Comparison of ENCODE assay signal across 10 mouse cellular contexts in the genomic region with DNA sequence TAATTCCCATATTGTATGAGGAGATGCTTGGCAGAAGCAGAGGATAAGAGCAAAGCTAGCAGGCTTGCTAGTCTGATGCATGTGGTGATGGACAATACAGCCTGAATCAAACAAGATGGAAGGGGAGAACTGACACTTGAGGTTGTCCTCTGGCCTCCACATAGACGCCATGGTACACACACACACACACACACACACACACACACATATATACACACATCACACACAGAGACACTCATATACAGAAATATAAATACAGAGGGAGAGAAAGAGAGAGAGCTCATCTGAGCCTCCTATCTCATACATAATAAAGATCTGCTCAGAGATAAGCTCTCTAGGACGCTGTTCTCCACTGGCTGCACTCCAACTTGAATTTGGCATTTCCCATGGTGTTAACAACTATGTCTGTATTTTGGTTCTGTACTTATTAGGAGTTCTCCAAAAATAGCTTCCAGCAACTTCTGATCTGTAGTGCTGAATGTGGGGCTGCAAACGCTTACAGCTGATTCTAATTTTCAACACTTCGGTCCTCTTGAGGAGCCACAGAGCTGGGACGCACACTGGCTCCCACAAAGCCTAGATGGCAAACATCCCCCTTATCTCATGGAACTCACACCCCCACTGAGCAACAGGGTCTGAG.
DNase-seq lines count a peak whose midpoint lies in the region; ATAC-seq lines count a peak whose summit lies in the region.
"Had no signal": no experiment of that assay in that cellular context is flagged by ENCODE, and none has a peak within 500 bp of the region (broad histone marks: within the 10 kb centered on the region; RNA-seq: fewer than 3 reads in every experiment).

No protein-coding gene starts in this region.

- no peak overlapping the region for H3K4me3 ChIP-seq in liver, embryonic 11.5 days (ENCODE audit: low read depth, low read length)

- no peaks in the 10 kb centered on the region for H3K27me3 ChIP-seq in liver, embryonic 11.5 days (replicated peaks; ENCODE audit: control insufficient read depth, insufficient read depth, low read length)
- H3K27me3 ChIP-seq: CH12.LX had no signal

- no peaks in the 10 kb centered on the region for H3K9me3 ChIP-seq in liver, embryonic 11.5 days (ENCODE audit: control insufficient read depth, low read length)

- no peak overlapping the region for H3K9ac ChIP-seq in liver, embryonic 11.5 days (ENCODE audit: low read depth, low read length)

- no peaks in the 10 kb centered on the region for H3K36me3 ChIP-seq in liver, embryonic 11.5 days (ENCODE audit: control insufficient read depth, insufficient read depth, low read length)

- H3K4me2 ChIP-seq in liver, embryonic 11.5 days: no peak overlapping the region

- 68% methylated on average over 5 of the region's 5 CpGs for WGBS in liver, embryonic 11.5 days

- no peak for ATAC-seq in liver, embryonic 11.5 days (replicated peaks; ENCODE audit: low FRiP score)

- no peaks in the 10 kb centered on the region for H3K4me1 ChIP-seq in liver, embryonic 11.5 days (replicated peaks; ENCODE audit: control insufficient read depth, insufficient read depth, low read length)

- H3K27ac ChIP-seq in liver, embryonic 11.5 days (ENCODE audit: low read depth, low read length): no peak overlapping the region

- peak; percentile 61 for DNase-seq in heart, adult 11 months
- no peak for DNase-seq in heart, adult 8-10 months (ENCODE audit: low spot score)
- peak; percentile 37 for DNase-seq in lung, postnatal 10 days
- no peak for DNase-seq in lung, postnatal 25 days (ENCODE audit: low spot score)
- DNase-seq in layer of hippocampus, adult 9-11 months: peak; percentile 73
- DNase-seq in telencephalon, adult 2 months (ENCODE audit: low read depth, low spot score): peak; percentile 82
- no peak for DNase-seq in testis, postnatal 14 days (ENCODE audit: low spot score)
- DNase-seq in liver, embryonic 11.5 days (ENCODE audit: low spot score): no peak
- DNase-seq: cerebellum, postnatal 25 days had no signal

Comparison
In these comparisons a context has a peak if more than half of its experiments do, and no peak if none do; other contexts are left out.
1. DNase-seq: peak in heart, adult 11 months (single experiment), lung, postnatal 10 days (single experiment), layer of hippocampus, adult 9-11 months (single experiment) and telencephalon, adult 2 months (single experiment); none in heart, adult 8-10 months (single experiment), lung, postnatal 25 days (single experiment), testis, postnatal 14 days (single experiment) and liver, embryonic 11.5 days (single experiment).